Mouse (Mus musculus): ENCODE data around the gene Lrp1.

The Lrp1 gene

DNA sequence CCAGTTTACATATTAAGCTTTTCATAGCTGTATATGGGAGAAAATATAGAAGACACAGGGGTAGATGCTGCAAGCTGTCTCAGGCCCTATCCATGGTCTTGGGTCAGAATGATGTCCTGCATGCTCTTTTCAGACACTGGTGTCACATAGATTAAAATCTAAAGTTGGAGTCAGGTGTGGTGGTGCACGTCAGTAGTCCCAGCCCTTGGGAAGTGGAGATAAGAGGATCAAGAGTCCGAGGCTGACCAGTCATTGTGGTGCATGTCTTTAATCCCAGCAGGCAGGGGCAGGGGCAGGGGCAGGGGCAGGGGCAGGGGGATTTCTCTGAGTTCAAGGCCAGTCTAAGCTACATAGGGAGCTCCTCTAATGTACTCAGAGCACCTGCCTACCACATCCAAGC lies 24.8 kb upstream of the Lrp1 start:
- DNase-seq (ENCODE audit: low read depth): no peak

DNA sequence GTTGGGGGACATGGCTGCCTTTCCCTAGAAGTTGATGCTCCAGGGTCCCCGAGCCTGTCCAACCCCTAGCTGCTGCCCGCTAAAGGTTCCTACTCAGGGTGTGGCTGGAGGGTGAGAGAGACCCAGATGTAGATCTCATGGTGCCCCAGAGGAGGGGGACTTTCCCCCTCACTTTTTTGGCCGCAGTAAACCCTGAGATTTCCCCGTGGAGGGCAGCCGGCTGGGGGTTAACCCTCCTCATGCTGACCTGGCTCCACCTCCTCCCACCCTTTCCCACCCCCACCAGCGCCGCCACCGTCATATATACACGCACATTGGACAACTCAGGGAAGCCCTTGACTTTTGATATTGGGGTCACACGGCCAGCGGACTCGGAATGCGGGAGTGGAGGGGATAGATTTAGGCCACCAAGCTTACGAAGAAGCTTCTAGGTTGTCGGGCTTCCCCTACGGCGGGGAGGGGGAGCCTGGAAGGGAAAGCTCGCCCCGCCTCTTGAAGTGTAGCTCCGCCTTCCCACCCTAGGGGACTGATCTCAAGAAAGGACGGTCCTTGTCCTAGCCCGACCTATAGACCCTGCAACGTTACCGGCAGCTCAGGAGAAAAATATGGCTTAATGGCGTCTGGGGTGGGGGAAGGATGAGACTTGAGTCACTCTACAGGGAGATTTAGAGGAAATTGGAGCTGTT lies 22.7 kb upstream of the Lrp1 start:
- DNase-seq (ENCODE audit: low read depth): peak; percentile 92

DNA sequence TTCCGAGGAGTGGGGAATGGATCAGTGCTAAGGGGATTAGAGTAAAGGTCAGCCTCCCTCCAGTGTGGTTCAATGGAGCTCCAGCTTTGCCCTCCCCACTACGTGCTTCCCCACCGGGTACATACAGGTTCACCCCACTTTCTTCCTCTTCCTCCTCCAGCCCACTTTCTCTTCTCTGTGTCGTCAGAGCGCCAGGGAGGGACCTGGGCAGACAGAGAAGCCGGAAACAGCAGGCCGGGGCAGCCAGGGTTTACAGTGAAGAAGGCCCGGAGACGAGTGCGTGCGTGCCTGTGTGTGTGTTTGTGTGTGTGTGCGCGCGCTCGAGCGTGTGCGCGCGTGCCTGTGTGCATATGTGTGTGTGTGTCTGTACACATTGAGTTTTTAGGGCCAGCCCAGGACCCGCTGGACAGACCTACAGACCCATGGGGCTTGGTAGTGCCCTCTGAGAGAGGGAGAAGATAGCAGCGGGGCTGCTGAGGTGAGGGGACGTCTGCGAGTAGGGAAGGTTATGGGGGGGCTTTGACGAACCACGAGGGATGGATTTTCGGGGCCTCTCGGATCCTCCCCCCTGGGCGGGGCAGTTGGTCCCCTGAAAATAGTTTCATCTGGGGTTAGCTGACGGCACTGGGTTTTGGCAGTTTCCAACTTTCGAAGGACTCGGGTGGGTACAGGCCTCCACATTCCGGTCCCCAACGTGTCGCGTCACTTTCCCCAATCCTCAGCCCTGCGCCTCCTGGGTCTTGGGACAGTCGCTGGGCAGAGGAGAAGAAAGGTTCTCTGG lies 22.0 kb upstream of the Lrp1 start, which contains the start of gene Stat6:
TSS of gene Stat6 (plus strand) at position 215 of the 781 bp plus-strand sequence.
- peak; percentile 95 for DNase-seq (ENCODE audit: low read depth)

DNA sequence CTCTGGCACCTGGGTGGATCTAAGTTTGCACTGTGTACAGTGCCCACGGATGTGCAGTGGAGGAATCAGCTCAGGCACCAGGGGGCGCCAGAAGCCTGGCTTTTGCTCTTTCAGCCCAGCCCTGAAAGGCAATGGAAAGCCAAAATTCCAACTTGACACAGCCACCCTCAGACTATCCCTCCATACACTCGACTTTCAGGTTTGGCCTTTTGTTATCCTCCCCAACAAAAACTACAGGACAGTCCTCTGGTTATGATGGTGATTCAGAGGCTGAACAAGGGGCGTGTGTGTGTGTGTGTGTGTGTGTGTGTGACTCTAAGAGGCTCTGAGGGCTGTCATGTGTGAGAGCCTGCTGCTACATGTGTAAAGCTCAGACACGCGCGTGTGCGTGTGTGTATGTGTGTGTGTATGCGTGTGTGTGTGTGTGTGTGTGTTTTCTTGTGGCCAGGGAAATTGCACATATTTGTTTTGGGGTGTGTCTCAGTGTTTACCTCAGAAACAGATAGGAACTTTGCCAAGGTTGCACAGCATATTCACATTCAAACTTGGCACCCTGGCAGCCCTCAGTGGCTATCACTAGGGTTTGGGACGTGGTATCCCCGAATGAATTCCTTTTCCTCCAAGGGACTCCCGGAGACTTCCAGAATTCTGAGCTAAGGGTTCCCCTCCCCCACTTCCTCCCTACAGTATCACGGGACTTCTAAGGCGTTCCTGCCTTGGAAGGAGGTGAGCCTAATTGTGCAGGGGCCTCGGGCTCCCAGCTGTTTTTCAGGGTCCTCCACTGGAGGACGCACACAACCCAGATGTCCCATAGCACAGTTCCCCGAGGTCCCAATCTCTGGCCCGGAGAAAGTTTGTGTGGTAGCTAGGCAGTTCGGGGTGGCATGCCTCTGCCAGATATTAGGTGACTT lies 21.2 kb upstream of the Lrp1 start:
- peak; percentile 93 for DNase-seq (ENCODE audit: low read depth)

DNA sequence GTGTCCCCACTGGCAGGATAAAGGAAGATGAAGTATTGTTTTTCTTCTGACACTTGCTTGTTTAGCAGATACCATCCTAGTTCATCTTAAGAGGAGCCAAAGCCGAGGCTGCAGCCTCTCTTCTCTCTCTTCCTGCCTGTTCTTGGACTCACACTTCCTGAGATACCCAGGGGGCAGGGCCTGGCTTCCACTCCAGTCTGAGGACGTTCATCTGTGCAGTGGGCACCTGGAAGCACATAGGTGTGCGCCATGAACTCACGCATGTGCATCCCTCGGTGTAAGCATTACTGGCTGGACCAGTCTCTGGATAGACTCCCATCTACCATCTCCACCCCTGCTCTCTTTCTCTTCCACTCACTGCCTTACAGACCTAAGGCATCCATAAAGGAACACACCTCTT lies 19.5 kb upstream of the Lrp1 start:
- DNase-seq (ENCODE audit: low read depth): no peak

DNA sequence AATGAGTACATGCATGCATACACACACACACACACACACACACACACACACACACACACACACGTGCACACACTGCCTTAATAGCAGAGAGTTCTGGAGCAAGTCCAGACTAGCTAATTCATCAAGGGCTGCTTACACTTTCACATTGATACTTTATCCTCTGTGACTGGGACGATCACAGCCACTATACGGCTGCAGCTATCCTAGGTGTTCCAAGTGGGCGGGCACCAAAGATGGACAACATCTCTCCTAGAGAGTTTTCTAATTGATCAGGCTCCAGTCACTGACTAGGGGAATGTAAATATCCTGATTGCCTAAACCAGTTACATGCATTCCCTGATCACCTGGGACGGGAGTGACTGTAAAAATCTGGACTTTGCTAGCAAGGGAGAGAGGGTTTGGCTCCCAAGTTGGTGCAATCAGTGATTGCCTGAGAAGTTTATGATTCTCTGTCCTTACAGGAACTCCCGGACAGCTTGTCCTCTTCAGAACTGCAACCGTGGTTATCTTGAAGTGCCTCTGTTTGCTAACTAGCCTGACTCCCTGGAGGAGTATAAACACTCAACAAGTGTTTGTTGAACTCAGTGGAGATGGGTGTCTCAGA lies 11.8 kb upstream of the Lrp1 start:
- DNase-seq (ENCODE audit: low read depth): no peak

DNA sequence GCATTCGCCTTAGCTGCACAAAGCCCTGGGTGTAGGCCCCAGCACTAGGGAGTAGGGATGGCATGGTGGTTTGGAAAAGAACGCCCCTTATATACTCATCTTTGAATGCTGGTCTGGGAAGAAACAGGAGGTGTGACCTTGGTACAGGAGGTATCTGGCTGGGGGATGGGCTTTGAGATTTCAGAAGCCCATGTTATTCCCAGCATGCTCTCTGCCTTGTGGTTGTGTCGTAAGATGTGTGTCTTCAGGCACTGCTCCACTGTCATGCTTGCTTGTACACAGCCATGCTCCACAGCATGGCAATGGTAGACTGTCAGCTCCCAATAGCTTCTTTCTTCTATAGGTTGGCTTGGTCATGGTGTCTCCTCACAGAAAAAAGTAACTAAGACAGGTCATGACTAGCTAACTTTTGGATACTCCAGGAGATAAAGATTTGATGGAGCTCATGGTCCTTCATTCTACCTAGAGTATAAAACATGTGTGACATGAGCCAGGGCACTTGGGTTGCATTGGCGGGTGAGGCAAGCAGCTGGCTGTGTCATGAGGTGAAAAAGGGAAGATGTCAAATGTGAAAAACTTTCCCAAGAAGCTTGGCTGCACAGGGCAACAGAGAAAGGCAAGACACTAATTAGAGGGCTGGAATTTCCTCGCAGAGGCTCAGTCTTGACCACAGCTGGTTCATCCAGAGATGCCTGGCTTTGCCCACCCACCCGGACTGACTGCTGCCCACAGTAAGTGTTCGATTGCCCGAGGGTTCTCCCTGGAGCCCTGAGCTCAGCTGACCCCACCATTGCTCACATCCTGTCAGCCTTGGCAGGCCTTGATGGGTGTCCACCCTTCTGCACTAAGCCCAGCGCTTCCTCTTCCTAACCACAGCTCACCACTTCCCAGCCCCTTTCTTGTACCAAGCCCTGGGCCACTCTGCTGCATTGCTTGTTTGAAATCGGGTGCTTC lies 10.6 kb upstream of the Lrp1 start:
- no peak for DNase-seq (ENCODE audit: low read depth)

GRCm38 (mm10) chr10:127626433-127626832 lies 5.5 kb upstream of the Lrp1 start:
- DNase-seq (ENCODE audit: low read depth): peak; percentile 68

- no peak for DNase-seq (ENCODE audit: low read depth)
These were observed 2.7 kb upstream of the Lrp1 start for GRCm38 (mm10) chr10:127623439-127624216.

GRCm38 (mm10) chr10:127622661-127623060 lies 1.7 kb upstream of the Lrp1 start:
- DNase-seq (ENCODE audit: low read depth): no peak

GRCm38 (mm10) chr10:127622057-127622392 lies 1.1 kb upstream of the Lrp1 start:
- peak; percentile 42 for DNase-seq (ENCODE audit: low read depth)

DNA sequence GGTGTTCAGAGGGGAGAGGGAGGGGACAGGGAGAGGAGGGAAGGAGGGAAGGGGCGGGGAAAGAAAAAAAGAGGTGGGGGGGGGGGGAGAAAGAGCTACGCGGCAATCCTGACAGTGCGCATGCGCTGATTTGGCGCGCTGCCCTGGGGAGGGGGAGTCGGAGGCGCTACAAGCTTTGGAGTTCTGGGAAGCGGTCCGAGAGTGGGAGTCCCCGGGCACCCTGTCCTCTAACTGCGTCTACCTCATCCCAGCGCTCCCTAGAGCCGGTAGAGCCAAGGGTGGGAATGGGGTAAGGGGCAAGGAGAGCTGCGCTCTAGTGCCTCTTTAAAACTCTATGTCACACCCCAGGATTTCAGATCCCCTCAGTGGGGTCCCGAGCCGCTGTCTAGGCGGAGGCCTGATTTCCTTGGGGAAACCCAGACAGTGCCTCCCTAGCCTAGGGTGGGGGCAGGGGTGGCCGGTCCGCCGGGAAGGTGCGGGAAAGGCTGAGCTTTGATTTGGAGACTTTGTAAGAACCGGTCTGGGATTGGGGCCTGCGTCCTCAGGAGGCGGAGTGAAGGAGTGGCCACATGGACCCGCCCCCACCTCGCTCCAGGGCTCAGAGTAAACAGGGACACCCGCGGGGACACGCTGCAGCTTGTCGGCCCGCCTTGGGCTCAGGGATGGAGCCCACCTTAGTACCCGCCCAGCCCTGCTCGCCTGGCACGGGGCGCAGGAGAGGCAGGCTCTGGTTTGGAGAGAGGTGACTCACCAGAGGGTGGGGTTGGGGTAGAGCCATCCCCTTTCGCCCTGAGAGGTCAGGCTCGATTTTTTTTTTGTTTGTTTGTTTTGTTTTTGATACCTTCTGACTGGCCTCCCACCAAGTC lies 476 bp upstream of the Lrp1 start:
- DNase-seq (ENCODE audit: low read depth): peak; percentile 69

- no peak for DNase-seq (ENCODE audit: low read depth)
These were observed 975 bp downstream of the Lrp1 start for GRCm38 (mm10) chr10:127619941-127620405.

- no peak for DNase-seq (ENCODE audit: low read depth)
These were observed 1.7 kb downstream of the Lrp1 start for GRCm38 (mm10) chr10:127619119-127619721.

GRCm38 (mm10) chr10:127618173-127618572 lies 2.8 kb downstream of the Lrp1 start:
- DNase-seq (ENCODE audit: low read depth): no peak

DNA sequence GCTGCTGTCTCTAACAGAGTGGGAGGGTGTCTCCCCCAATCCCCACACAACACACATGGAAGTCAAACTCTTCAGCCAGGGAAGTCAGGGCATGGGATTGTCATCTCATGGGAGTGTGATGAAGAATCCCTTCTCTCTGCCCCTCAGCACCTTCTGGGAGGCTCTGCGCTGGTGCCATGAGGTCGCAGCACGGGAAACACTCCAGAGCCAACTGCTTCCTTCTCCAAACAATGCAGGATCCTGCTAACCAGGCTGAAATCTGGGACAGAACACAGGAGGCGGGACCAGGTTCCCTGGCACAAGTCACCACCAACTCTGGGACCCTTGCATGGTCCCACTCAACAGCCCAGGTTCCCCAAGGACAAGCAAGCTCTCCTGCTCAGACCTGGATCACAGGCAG lies 3.7 kb downstream of the Lrp1 start:
- no peak for DNase-seq (ENCODE audit: low read depth)

DNA sequence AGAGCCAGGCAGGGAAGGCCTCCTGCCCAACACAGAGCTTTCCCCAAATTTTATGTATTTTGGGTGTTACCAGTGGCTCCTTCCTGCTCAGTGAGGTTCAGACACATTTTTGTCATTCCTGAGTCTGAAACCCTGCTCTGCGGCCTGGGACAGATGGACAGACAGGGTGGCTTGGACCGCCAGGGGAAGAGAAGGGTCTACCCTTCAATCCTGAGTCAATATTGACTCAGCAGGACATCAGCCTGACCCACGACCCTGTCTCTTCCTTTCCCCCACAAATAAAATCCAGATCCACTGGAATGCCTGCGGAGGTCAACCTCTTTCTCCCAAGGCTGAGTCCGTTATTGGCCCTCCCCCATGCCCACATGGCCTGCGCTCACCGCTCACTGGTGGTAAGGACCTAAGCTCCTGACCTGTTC lies 4.7 kb downstream of the Lrp1 start:
- DNase-seq (ENCODE audit: low read depth): no peak

DNA sequence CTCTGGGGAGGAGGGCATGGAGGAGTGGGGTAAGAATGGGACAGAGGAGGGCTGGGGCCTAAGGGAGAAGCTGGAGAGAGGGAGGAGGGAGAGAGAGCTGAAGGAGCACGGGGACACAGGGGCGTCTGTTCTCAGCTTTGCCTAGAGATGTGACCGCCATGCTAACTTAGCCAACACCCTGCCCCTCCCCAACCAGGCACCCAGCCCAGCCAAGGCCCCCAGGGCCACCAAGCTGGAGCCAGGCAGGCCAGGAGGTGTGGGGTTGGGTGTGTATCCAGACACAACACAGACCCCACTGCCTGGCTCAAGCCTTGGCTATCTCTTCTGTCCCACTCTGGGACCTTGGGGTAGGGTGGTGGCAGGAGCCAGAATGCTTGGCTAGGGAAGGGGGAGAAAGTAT lies 5.4 kb downstream of the Lrp1 start:
- DNase-seq (ENCODE audit: low read depth): no peak

DNA sequence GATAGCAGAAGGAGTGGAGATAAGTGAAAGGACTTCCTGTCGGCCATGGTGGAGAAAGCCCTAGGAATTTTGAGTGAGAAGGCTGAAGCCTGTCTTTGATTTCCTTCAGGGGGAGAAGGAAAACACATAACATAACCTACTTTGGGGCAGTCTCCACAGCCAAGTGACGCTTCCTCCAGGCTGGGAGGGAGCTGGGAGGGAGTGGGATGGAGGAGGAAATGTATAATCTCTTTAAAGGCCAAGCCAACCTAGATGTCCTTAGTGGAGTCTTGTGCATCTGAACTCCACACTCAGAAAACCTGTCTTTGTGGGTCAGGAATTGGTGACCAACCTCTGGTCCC lies 5.9 kb downstream of the Lrp1 start:
- DNase-seq (ENCODE audit: low read depth): no peak

Data from induced T-regulatory cell, adult 2 months (primary cell).